ENCODE assay signal across 18 mouse cellular contexts in genomic region chr5:112037080-112037479, GRCm38 (mm10).
"Had no signal": no experiment of that assay in that cellular context is flagged by ENCODE, and none has a peak within 500 bp of the region (broad histone marks: within the 10 kb centered on the region; RNA-seq: fewer than 3 reads in every experiment).

No protein-coding gene starts in this region.

- H3K9me3 ChIP-seq: midbrain, embryonic 10.5 days; neural tube, embryonic 13.5 days; neural tube, embryonic 15.5 days had no signal

- DNase-seq: lung, adult 18-20 months; lung, embryonic 14.5 days; lung, postnatal 10 days; lung, postnatal 4 days; midbrain, embryonic 14.5 days; retina, postnatal 1 day; right cerebral cortex, adult 18-20 months; right cerebral cortex, postnatal 25 days; right cerebral cortex, postnatal 4 days; spleen, adult 18-20 months; thymus, adult 18-20 months; thymus, postnatal 14 days; thymus, postnatal 36 days had no signal

- H3K4me3 ChIP-seq: midbrain, embryonic 10.5 days; myocyte; neural tube, embryonic 13.5 days; neural tube, embryonic 15.5 days had no signal

- H3K9ac ChIP-seq: lung, embryonic 14.5 days; neural tube, embryonic 13.5 days; neural tube, embryonic 15.5 days had no signal

- H3K4me2 ChIP-seq: lung, embryonic 14.5 days; neural tube, embryonic 13.5 days; neural tube, embryonic 15.5 days had no signal

- H3K36me3 ChIP-seq: midbrain, embryonic 10.5 days; neural tube, embryonic 13.5 days; neural tube, embryonic 15.5 days had no signal

- H3K27ac ChIP-seq: midbrain, embryonic 10.5 days; neural tube, embryonic 13.5 days; neural tube, embryonic 15.5 days had no signal

- ATAC-seq: midbrain, embryonic 16.5 days had no signal
